Mouse (Mus musculus) limb, embryonic 14.5 days (tissue): ENCODE measurements around the gene Prss58. TPM values are rescaled to one million over a fixed set of nuclear protein-coding genes. Genes with fewer than 3 reads are reported as not detected.

Source experiments
- ATAC-seq: fragments of 200-750 bp; cut with Nextera tagmentation; 2 replicates; pipeline ENCODE4 v1.8.0; 2017; ENCODE audit warnings: low read depth, moderate number of reproducible peaks, moderate TSS enrichment; ENCODE audit not compliant: low FRiP score
- DNase-seq: peaks from one replicate; pipeline ENCODE4 v3.0.0-alpha.2; 2015; ENCODE audit warnings: low spot score
- H3K27ac ChIP-seq: fragments of 300-500 bp; sonication (generic); replicated peaks from 2 replicates; pipeline ENCODE4 v1.5.1; 2014; ENCODE audit warnings: low read depth, mild to moderate bottlenecking, low read length, moderate library complexity, mixed read lengths
- H3K27me3 ChIP-seq: fragments of 300-500 bp; sonication (generic); 2 replicates; pipeline ENCODE4 v1.6.1; 2014; ENCODE audit warnings: low read length, mixed read lengths; ENCODE audit not compliant: control insufficient read depth, insufficient read depth
- H3K36me3 ChIP-seq: fragments of 300-500 bp; sonication (generic); 2 replicates; pipeline ENCODE4 v1.6.1; 2014; ENCODE audit warnings: mild to moderate bottlenecking, low read length, moderate library complexity, mixed read lengths; ENCODE audit not compliant: control insufficient read depth, insufficient read depth
- H3K4me1 ChIP-seq: fragments of 300-500 bp; sonication (generic); 2 replicates; pipeline ENCODE4 v1.6.1; 2014; ENCODE audit warnings: antibody characterized with exemption, low read length, mixed read lengths; ENCODE audit not compliant: control insufficient read depth, insufficient read depth
- H3K4me2 ChIP-seq: fragments of 300-500 bp; sonication (generic); replicated peaks from 2 replicates; pipeline ENCODE4 v1.6.1; 2014; ENCODE audit warnings: low read depth, mild to moderate bottlenecking, low read length, moderate library complexity; ENCODE audit not compliant: severe bottlenecking
- H3K4me3 ChIP-seq: fragments of 300-500 bp; sonication (generic); replicated peaks from 2 replicates; pipeline ENCODE4 v1.5.1; 2014; ENCODE audit warnings: low read length
- H3K9ac ChIP-seq: fragments of 300-500 bp; sonication (generic); 2 replicates; pipeline ENCODE4 v1.6.1; 2014; ENCODE audit warnings: mild to moderate bottlenecking, low read depth, low read length, moderate library complexity; ENCODE audit not compliant: severe bottlenecking
- H3K9me3 ChIP-seq: fragments of 300-500 bp; sonication (generic); 2 replicates; pipeline ENCODE4 v1.6.1; 2016; ENCODE audit warnings: low read length; ENCODE audit not compliant: control insufficient read depth
- POLR2A ChIP-seq: fragments of 200-500 bp; IDR thresholded peaks from 2 replicates; pipeline ENCODE4 v1.8.0; 2012; ENCODE audit warnings: inconsistent platforms, mild to moderate bottlenecking, moderate library complexity, borderline replicate concordance; ENCODE audit not compliant: insufficient read depth, insufficient read length; ENCODE audit errors: extremely low read depth
- WGBS: fragments of 180-500 bp; shearing (Covaris S2); extraction: QIAGEN DNeasy Blood & Tissue Kit; methylation state at CpG from one replicate; pipeline ENCODE4 v1.1.7; 2014; 5-methylcytosine and 5-hydroxymethylcytosine counted together
- polyA plus RNA-seq, 2 experiments: library from polyadenylated mRNA; depleted of rRNA in 1 of 2; stranded (reverse) in 1 of 2; unstranded in 1 of 2; fragments of >200 nt; fragmentation: Nextera tagmentation in 1 of 2; extraction: Ambion mirVana in 1 of 2; gene quantifications; 2 replicates each; pipeline versions ENCODE4 v1.2.1 to v1.2.3; 2012 to 2014

The Prss58 gene
- polyA plus RNA-seq, 2 experiments, result not detected

- no peak overlapping the region for H3K4me2 ChIP-seq
- TF ChIP-seq POLR2A, result no peak
- no peak for DNase-seq
- H3K4me3 ChIP-seq, result no peak overlapping the region
- H3K9me3 ChIP-seq, result no peaks in the 10 kb centered on the region
- H3K27me3 ChIP-seq, result no peaks in the 10 kb centered on the region
- no peak for ATAC-seq
- no peaks in the 10 kb centered on the region for H3K4me1 ChIP-seq
- 59% methylated on average over 1 of the region's 1 CpGs for WGBS
- H3K27ac ChIP-seq, result no peak overlapping the region
- H3K9ac ChIP-seq, result no peak overlapping the region
- H3K36me3 ChIP-seq, result no peaks in the 10 kb centered on the region
Measured at GRCm38 (mm10) chr6:40890973-40891372, 9.2 kb downstream of the Prss58 start.

- Histone ChIP-seq H3K4me2 (no peak within 1 kb of the TSS), H3K27me3 (no peaks in the 10 kb centered on the region), H3K27ac (no peak within 1 kb of the TSS), H3K9me3 (no peaks in the 10 kb centered on the region), H3K4me3 (no peak within 1 kb of the TSS), H3K36me3 (no peaks in the 10 kb centered on the region), H3K9ac (no peak within 1 kb of the TSS), H3K4me1 (no peaks in the 10 kb centered on the region)
- no peak for TF ChIP-seq POLR2A
- 90% methylated on average over 3 of the region's 3 CpGs for WGBS
- no peak for DNase-seq
- no peak for ATAC-seq
Measured at GRCm38 (mm10) chr6:40887394-40887793, 12.8 kb downstream of the Prss58 start, which contains the start of gene Moxd2. TSS of gene Moxd2 (minus strand) at chr6:40887494.

GRCm38 (mm10) chr6:40845283-40845682 lies 54.9 kb downstream of the Prss58 start:
- no peak for TF ChIP-seq POLR2A
- Histone ChIP-seq H3K9me3 (no peaks in the 10 kb centered on the region), H3K9ac (no peak overlapping the region), H3K4me2 (no peak overlapping the region), H3K27me3 (no peaks in the 10 kb centered on the region), H3K27ac (no peak overlapping the region), H3K4me1 (no peaks in the 10 kb centered on the region), H3K4me3 (no peak overlapping the region), H3K36me3 (no peaks in the 10 kb centered on the region)
- no peak for DNase-seq
- ATAC-seq, result no peak

Other genes starting within 250 kb of the Prss58 start
- not detected in 2 replicates for gene Moxd2, start 12.9 kb downstream of the Prss58 start, polyA plus RNA-seq (2012; rRNA removed)
- not detected in 2 replicates for gene Moxd2, start 12.9 kb downstream of the Prss58 start, polyA plus RNA-seq (2014; fragmentation: Nextera tagmentation; extraction: Ambion mirVana)
- gene 1700074P13Rik, start 40.2 kb upstream of the Prss58 start, polyA plus RNA-seq (2012; rRNA removed), result not detected in 2 replicates
- gene 1700074P13Rik, start 40.2 kb upstream of the Prss58 start, polyA plus RNA-seq (2014; fragmentation: Nextera tagmentation; extraction: Ambion mirVana), result not detected in 2 replicates
- gene Gm4744, start 51.5 kb upstream of the Prss58 start, polyA plus RNA-seq (2012; rRNA removed), result not detected in 2 replicates
- gene Gm4744, start 51.5 kb upstream of the Prss58 start, polyA plus RNA-seq (2014; fragmentation: Nextera tagmentation; extraction: Ambion mirVana), result not detected in 2 replicates
- gene 1810009J06Rik, start 64.4 kb upstream of the Prss58 start, polyA plus RNA-seq (2012; rRNA removed), result not detected in 2 replicates
- not detected in 2 replicates for gene 1810009J06Rik, start 64.4 kb upstream of the Prss58 start, polyA plus RNA-seq (2014; fragmentation: Nextera tagmentation; extraction: Ambion mirVana)
- gene Gm2663, start 99.1 kb upstream of the Prss58 start, polyA plus RNA-seq (2012; rRNA removed), result not detected in 2 replicates
- gene Gm2663, start 99.1 kb upstream of the Prss58 start, polyA plus RNA-seq (2014; fragmentation: Nextera tagmentation; extraction: Ambion mirVana), result not detected in 2 replicates
- 0.03 and 0.04 TPM in 2 replicates for gene 2210010C04Rik, start 135.1 kb upstream of the Prss58 start, polyA plus RNA-seq (2012; rRNA removed)
- gene 2210010C04Rik, start 135.1 kb upstream of the Prss58 start, polyA plus RNA-seq (2014; fragmentation: Nextera tagmentation; extraction: Ambion mirVana), result not detected in 2 replicates